Mouse (Mus musculus) kidney, adult 9 months (tissue): ENCODE data around the gene Gm42906.

Experiments used
- DNase-seq: peaks from one replicate; pipeline ENCODE4 v3.0.0; 2022

Gene Gm42906

GRCm38 (mm10) chr5:151231861-151232260, 196.1 kb downstream of the Gm42906 start:
- no peak for DNase-seq

- DNase-seq = peak; percentile 72
Observed at GRCm38 (mm10) chr5:151231411-151231810, 196.6 kb downstream of the Gm42906 start.

- no peak for DNase-seq
Observed at GRCm38 (mm10) chr5:151230427-151230826, 197.5 kb downstream of the Gm42906 start.

- DNase-seq = no peak
Observed at GRCm38 (mm10) chr5:151228367-151229005, 199.5 kb downstream of the Gm42906 start.

- DNase-seq = no peak
Observed at GRCm38 (mm10) chr5:151223696-151224366, 204.1 kb downstream of the Gm42906 start.

GRCm38 (mm10) chr5:151222791-151223190, 205.2 kb downstream of the Gm42906 start:
- no peak for DNase-seq

GRCm38 (mm10) chr5:151218689-151219115, 209.3 kb downstream of the Gm42906 start:
- DNase-seq = peak; percentile 39

- DNase-seq = no peak
Observed at GRCm38 (mm10) chr5:151213097-151213496, 214.9 kb downstream of the Gm42906 start.

- DNase-seq = no peak
Observed at GRCm38 (mm10) chr5:151210869-151211268, 217.1 kb downstream of the Gm42906 start.

GRCm38 (mm10) chr5:151210060-151210459, 217.9 kb downstream of the Gm42906 start:
- DNase-seq = no peak

- no peak for DNase-seq
Observed at GRCm38 (mm10) chr5:151205017-151205416, 222.9 kb downstream of the Gm42906 start.

GRCm38 (mm10) chr5:151202925-151203324, 225.0 kb downstream of the Gm42906 start:
- no peak for DNase-seq

GRCm38 (mm10) chr5:151201220-151201619, 226.7 kb downstream of the Gm42906 start:
- no peak for DNase-seq

GRCm38 (mm10) chr5:151199235-151199634, 228.7 kb downstream of the Gm42906 start:
- no peak for DNase-seq

- no peak for DNase-seq
Observed at GRCm38 (mm10) chr5:151196603-151197272, 231.2 kb downstream of the Gm42906 start.

GRCm38 (mm10) chr5:151193885-151194520, 234.0 kb downstream of the Gm42906 start:
- no peak for DNase-seq

- DNase-seq = no peak
Observed at GRCm38 (mm10) chr5:151192266-151192665, 235.7 kb downstream of the Gm42906 start.

GRCm38 (mm10) chr5:151190764-151191163, 237.2 kb downstream of the Gm42906 start:
- DNase-seq = no peak

- peak; percentile 79 for DNase-seq
Observed at GRCm38 (mm10) chr5:151189789-151190378, 238.1 kb downstream of the Gm42906 start.

GRCm38 (mm10) chr5:151189321-151189720, 238.6 kb downstream of the Gm42906 start:
- DNase-seq = no peak

GRCm38 (mm10) chr5:151188659-151189058, 239.3 kb downstream of the Gm42906 start:
- DNase-seq = peak; percentile 42

GRCm38 (mm10) chr5:151187336-151187735, 240.6 kb downstream of the Gm42906 start:
- no peak for DNase-seq

- DNase-seq = no peak
Observed at GRCm38 (mm10) chr5:151185286-151185856, 242.6 kb downstream of the Gm42906 start.
